Mouse (Mus musculus) intestine, embryonic 16.5 days (tissue): ENCODE results near the gene Txndc12. TPM values are rescaled to one million over a fixed set of nuclear protein-coding genes. Genes with fewer than 3 reads are reported as not detected.

ENCODE experiments used
- ATAC-seq: fragments of 200-750 bp; cut with Nextera tagmentation; 2 replicates; pipeline ENCODE4 v1.8.0; 2017; ENCODE audit warnings: moderate TSS enrichment, moderate library complexity
- H3K27ac ChIP-seq: fragments of 300-500 bp; sonication (generic); 2 replicates; pipeline ENCODE4 v1.5.1; 2014; ENCODE audit warnings: mild to moderate bottlenecking, low read length
- H3K27me3 ChIP-seq: fragments of 300-500 bp; sonication (generic); replicated peaks from 2 replicates; pipeline ENCODE4 v1.6.1; 2014; ENCODE audit warnings: low read length, control low read depth, mixed read lengths; ENCODE audit not compliant: control insufficient read depth, insufficient read depth
- H3K36me3 ChIP-seq: fragments of 300-500 bp; sonication (generic); 2 replicates; pipeline ENCODE4 v1.6.1; 2014; ENCODE audit warnings: low read length, control low read depth; ENCODE audit not compliant: control insufficient read depth, insufficient read depth
- H3K4me1 ChIP-seq: fragments of 300-500 bp; sonication (generic); 2 replicates; pipeline ENCODE4 v1.6.1; 2014; ENCODE audit warnings: low read length, control low read depth, mixed read lengths; ENCODE audit not compliant: control insufficient read depth, insufficient read depth
- H3K4me2 ChIP-seq: fragments of 300-500 bp; sonication (generic); 2 replicates; pipeline ENCODE4 v1.6.1; 2014; ENCODE audit warnings: low read depth, low read length, control low read depth
- H3K4me3 ChIP-seq: fragments of 300-500 bp; sonication (generic); 2 replicates; pipeline ENCODE4 v1.5.1; 2014; ENCODE audit warnings: mild to moderate bottlenecking, low read length
- H3K9ac ChIP-seq: fragments of 300-500 bp; sonication (generic); 2 replicates; pipeline ENCODE4 v1.6.1; 2014; ENCODE audit warnings: low read depth, low read length
- H3K9me3 ChIP-seq: fragments of 300-500 bp; sonication (generic); 2 replicates; pipeline ENCODE4 v1.6.1; 2016; ENCODE audit warnings: low read length, control low read depth; ENCODE audit not compliant: control insufficient read depth
- WGBS: fragments of 180-500 bp; shearing (Covaris S2); extraction: QIAGEN DNeasy Blood & Tissue Kit; methylation state at CpG from one replicate; pipeline ENCODE4 v1.1.7; 2014; 5-methylcytosine and 5-hydroxymethylcytosine counted together
- polyA plus RNA-seq: library from polyadenylated mRNA; unstranded; fragments of >200 nt; fragmentation: Nextera tagmentation; extraction: Ambion mirVana; gene quantifications from 2 replicates; pipeline ENCODE4 v1.2.1, GENCODE M21; 2015

The Txndc12 gene
- polyA plus RNA-seq, 1 experiment from 2014 or later, result 91.0 TPM

DNA sequence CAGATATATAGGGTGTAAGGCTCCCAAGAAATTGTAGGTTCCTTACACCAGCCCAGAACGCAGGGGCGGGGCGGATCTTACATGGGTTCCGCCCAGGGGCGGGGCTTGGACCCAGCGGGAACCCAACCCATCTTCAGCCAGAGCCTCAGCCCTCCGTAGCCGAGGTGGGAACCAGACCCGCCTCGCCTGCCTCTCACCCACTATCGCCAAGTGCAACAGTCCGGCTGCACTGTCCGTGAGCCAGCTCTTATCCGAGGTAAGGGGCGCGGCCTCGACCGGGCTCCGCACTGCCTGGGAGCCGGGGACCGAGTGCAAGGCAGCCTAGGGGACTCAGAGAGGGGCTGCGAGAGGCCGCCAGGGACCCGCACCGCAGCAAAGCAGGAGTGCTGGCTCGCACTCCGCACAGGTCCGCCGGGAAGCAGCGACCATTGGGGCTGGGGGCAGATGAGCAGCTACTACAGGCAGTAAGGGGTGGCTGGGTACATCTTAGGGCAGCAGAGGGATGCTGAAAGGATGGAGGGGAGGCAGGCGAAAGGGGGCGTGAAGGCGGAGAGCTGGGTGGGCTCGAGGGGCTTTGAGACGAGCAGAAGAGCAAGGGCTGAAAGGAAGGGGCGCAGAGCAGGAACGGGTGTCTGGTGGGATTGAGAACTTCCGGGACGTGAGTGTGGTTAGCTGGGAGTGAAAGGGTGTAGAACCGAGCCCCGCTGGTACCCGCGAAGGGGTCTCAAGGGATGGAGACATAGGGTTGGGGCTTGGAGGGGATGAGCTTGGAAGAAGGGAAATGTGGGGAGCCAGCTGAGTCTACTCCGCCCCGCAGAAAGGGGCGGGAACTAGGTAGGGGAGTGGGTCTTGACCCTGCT is 44.8 kb downstream of the Txndc12 start, which contains the start of gene Rab3b:
TSS of gene Rab3b (plus strand) at position 101 of the 860 bp plus-strand sequence.
- no peaks in the 10 kb centered on the region for H3K36me3 ChIP-seq
- peaks cover 9% of the 10 kb centered on the region; the same call in 1 of the 2 replicates for H3K4me1 ChIP-seq
- H3K27me3 ChIP-seq, result no peaks in the 10 kb centered on the region
- H3K9ac ChIP-seq, result peak within 1 kb of the TSS; percentile 66
- no peaks in the 10 kb centered on the region for H3K9me3 ChIP-seq
- peak within 1 kb of the TSS; percentile 99 for H3K4me2 ChIP-seq
- H3K27ac ChIP-seq, result no peak within 1 kb of the TSS
- ATAC-seq, result peak; percentile 94
- under 1% methylated on average over 46 of the region's 46 CpGs for WGBS
- peak within 1 kb of the TSS; percentile 72 for H3K4me3 ChIP-seq

DNA sequence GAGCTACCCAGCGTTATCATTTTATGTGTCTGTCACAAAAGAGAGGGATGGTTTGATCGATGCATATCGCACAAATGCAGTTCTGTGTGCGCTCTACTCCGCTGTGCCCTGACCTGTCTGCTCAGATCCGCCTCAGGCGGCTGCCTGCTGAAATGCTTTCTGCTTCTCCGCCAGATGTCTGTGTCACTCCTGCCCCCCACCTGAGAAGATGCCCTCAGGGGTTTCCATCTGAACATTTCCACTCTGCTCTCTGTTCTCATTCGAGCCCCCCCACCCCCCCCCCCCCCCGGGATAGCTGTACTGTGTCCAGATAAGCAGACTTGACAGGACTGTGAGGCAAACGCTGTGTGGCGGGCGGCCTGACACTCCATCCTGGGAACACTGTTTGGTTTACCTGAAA is 49.4 kb downstream of the Txndc12 start:
- no peak overlapping the region for H3K4me3 ChIP-seq
- ATAC-seq, result no peak
- H3K9me3 ChIP-seq, result no peaks in the 10 kb centered on the region
- no peak overlapping the region for H3K4me2 ChIP-seq
- H3K9ac ChIP-seq, result no peak overlapping the region
- H3K4me1 ChIP-seq, result peaks cover 7% of the 10 kb centered on the region; the same call in 1 of the 2 replicates
- WGBS, result 61% methylated on average over 13 of the region's 13 CpGs
- no peaks in the 10 kb centered on the region for H3K27me3 ChIP-seq
- no peaks in the 10 kb centered on the region for H3K36me3 ChIP-seq
- H3K27ac ChIP-seq, result no peak overlapping the region

DNA sequence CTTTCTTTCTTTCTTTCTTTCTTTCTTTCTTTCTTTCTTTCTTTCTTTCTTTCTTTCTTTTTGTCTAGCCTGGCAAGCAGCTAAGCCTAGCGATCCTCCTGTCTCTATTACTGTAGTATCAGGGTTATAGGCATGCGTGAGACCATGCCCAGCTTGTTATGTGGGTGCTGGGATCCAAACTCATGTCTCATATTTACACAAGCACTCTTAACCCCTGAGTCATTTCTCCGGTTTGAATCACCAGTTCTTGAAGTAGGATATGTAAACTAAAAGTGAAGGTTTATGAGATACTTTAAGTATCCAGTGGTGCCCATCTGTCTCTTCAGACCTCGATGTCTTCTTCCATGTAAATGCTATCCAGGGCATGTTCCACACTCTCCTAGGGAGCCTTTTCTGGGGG is 53.1 kb downstream of the Txndc12 start:
- H3K4me2 ChIP-seq, result no peak overlapping the region
- no peaks in the 10 kb centered on the region for H3K4me1 ChIP-seq
- WGBS, result 62% methylated on average over 4 of the region's 4 CpGs
- H3K9ac ChIP-seq, result no peak overlapping the region
- ATAC-seq, result no peak
- H3K4me3 ChIP-seq, result no peak overlapping the region
- no peaks in the 10 kb centered on the region for H3K9me3 ChIP-seq
- H3K36me3 ChIP-seq, result no peaks in the 10 kb centered on the region
- no peaks in the 10 kb centered on the region for H3K27me3 ChIP-seq
- no peak overlapping the region for H3K27ac ChIP-seq

DNA sequence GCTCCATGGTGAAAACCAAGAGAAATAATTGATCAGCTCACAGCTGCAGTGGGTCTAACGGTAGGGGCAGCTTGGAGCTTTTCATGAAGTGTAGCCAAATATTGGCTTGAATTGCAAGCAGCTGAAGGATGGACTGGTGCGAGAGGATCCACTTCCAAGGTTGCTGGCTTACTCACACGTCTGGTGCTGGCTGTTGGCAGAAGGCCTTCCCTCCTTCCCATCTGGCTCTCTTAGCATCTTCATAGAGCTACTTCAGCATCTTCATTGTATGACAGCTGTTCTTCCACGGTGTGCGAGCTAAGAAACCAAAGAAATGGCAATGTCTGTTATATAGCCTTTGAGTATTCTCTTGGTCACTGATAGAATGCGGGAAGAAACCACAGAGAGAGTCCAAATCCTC is 56.5 kb downstream of the Txndc12 start:
- no peaks in the 10 kb centered on the region for H3K27me3 ChIP-seq
- no peak for ATAC-seq
- no peak overlapping the region for H3K9ac ChIP-seq

GRCm38 (mm10) chr4:108900421-108900820 is 66.0 kb downstream of the Txndc12 start:
- H3K9ac ChIP-seq, result no peak overlapping the region
- H3K4me2 ChIP-seq, result no peak overlapping the region
- no peaks in the 10 kb centered on the region for H3K9me3 ChIP-seq
- no peaks in the 10 kb centered on the region for H3K36me3 ChIP-seq
- 79% methylated on average over 7 of the region's 7 CpGs for WGBS
- H3K4me1 ChIP-seq, result no peaks in the 10 kb centered on the region
- ATAC-seq, result no peak
- no peaks in the 10 kb centered on the region for H3K27me3 ChIP-seq
- H3K4me3 ChIP-seq, result no peak overlapping the region
- no peak overlapping the region for H3K27ac ChIP-seq

More for the DNA sequence above, 56.5 kb downstream of the Txndc12 start:
- H3K4me2 ChIP-seq, result no peak overlapping the region
- 90% methylated on average over 6 of the region's 6 CpGs for WGBS
- no peak overlapping the region for H3K27ac ChIP-seq
- H3K36me3 ChIP-seq, result no peaks in the 10 kb centered on the region
- H3K4me3 ChIP-seq, result no peak overlapping the region
- H3K9me3 ChIP-seq, result no peaks in the 10 kb centered on the region
- no peaks in the 10 kb centered on the region for H3K4me1 ChIP-seq

GRCm38 (mm10) chr4:108902886-108903285 is 68.5 kb downstream of the Txndc12 start:
- 89% methylated on average over 9 of the region's 9 CpGs for WGBS
- H3K4me2 ChIP-seq, result no peak overlapping the region
- ATAC-seq, result no peak

GRCm38 (mm10) chr4:108903346-108903745 is 68.9 kb downstream of the Txndc12 start:
- Histone ChIP-seq H3K4me1 (peaks cover 11% of the 10 kb centered on the region; the same call in 1 of the 2 replicates), H3K4me2 (no peak overlapping the region), H3K27ac (no peak overlapping the region), H3K9ac (no peak overlapping the region), H3K36me3 (no peaks in the 10 kb centered on the region), H3K4me3 (no peak overlapping the region), H3K9me3 (no peaks in the 10 kb centered on the region), H3K27me3 (no peaks in the 10 kb centered on the region)
- WGBS, result 92% methylated on average over 9 of the region's 9 CpGs
- ATAC-seq, result no peak

More at GRCm38 (mm10) chr4:108902886-108903285, 68.5 kb downstream of the Txndc12 start:
- no peaks in the 10 kb centered on the region for H3K27me3 ChIP-seq
- no peak overlapping the region for H3K9ac ChIP-seq
- no peak overlapping the region for H3K4me3 ChIP-seq
- no peak overlapping the region for H3K27ac ChIP-seq
- H3K9me3 ChIP-seq, result no peaks in the 10 kb centered on the region
- peaks cover 11% of the 10 kb centered on the region; the same call in 1 of the 2 replicates for H3K4me1 ChIP-seq
- no peaks in the 10 kb centered on the region for H3K36me3 ChIP-seq

DNA sequence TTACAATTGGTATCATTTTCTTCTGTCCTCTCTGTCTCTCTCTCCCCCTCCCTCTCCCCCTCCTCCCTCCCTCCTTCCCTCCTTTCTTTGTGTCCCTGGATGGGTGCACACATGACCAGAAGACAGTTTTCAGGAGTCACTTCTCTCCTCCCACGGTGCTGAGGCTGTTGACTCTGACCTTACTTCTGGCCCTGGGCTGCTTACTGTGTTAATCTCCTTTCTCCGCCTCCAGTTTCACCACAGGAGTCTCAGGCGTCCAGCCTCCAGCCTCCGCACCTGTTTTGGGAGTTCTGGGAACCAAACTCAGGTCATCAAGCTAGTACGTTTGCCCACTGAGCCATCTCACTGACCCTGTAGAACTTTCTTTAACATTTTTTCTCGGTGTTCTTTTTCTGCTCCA is 69.7 kb downstream of the Txndc12 start:
- Histone ChIP-seq H3K9me3 (no peaks in the 10 kb centered on the region), H3K4me3 (no peak overlapping the region), H3K9ac (no peak overlapping the region), H3K27ac (no peak overlapping the region), H3K4me1 (peaks cover 11% of the 10 kb centered on the region; the same call in 1 of the 2 replicates), H3K27me3 (no peaks in the 10 kb centered on the region), H3K36me3 (no peaks in the 10 kb centered on the region), H3K4me2 (no peak overlapping the region)
- WGBS, result 64% methylated on average over 6 of the region's 6 CpGs
- no peak for ATAC-seq

DNA sequence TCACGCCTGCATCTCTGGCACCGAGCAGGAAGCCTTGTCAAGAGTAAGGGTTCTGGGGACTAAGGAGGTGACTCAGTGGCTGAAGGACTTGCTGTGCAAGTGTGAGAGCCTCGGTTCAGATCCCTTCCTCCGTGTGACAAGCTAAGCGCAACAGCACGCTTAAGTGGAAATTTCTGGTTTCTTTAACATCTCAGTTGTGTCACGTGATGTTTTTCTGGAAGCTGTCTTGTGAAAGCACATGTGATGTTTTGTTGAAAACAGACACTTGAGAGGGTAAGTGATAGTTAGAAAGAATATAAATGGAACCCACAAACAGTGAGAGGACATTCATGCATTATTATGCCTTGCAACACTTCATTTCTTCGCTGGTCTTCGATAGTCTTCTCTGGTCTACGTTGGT is 70.4 kb downstream of the Txndc12 start:
- Histone ChIP-seq H3K9ac (no peak overlapping the region), H3K4me2 (no peak overlapping the region), H3K36me3 (no peaks in the 10 kb centered on the region), H3K9me3 (no peaks in the 10 kb centered on the region), H3K4me3 (no peak overlapping the region), H3K27me3 (no peaks in the 10 kb centered on the region), H3K27ac (no peak overlapping the region), H3K4me1 (peaks cover 14% of the 10 kb centered on the region; the same call in 1 of the 2 replicates)
- no peak for ATAC-seq
- WGBS, result 88% methylated on average over 10 of the region's 10 CpGs
